Mouse (Mus musculus) intestine, postnatal 0 days (tissue): Measurements from ENCODE around the gene Lin7b. TPM values are rescaled to one million over a fixed set of nuclear protein-coding genes. Genes with fewer than 3 reads are reported as not detected.

Source experiments
- ATAC-seq: fragments of 200-750 bp; cut with Nextera tagmentation; 2 replicates; pipeline ENCODE4 v1.8.0; 2017; ENCODE audit warnings: mild to moderate bottlenecking, moderate TSS enrichment, moderate library complexity
- H3K27ac ChIP-seq: fragments of 300-500 bp; sonication (generic); 2 replicates; pipeline ENCODE4 v1.5.1; 2014; ENCODE audit warnings: mild to moderate bottlenecking, low read depth, low read length, moderate library complexity
- H3K27me3 ChIP-seq: fragments of 300-500 bp; sonication (generic); replicated peaks from 2 replicates; pipeline ENCODE4 v1.6.1; 2014; ENCODE audit warnings: low read length, mixed read lengths; ENCODE audit not compliant: control insufficient read depth, insufficient read depth
- H3K36me3 ChIP-seq: fragments of 300-500 bp; sonication (generic); 2 replicates; pipeline ENCODE4 v1.6.1; 2014; ENCODE audit warnings: mild to moderate bottlenecking, moderate library complexity; ENCODE audit not compliant: control insufficient read depth, insufficient read depth
- H3K4me1 ChIP-seq: fragments of 300-500 bp; sonication (generic); replicated peaks from 2 replicates; pipeline ENCODE4 v1.6.1; 2014; ENCODE audit warnings: antibody characterized with exemption, low read length, mixed read lengths; ENCODE audit not compliant: control insufficient read depth, insufficient read depth
- H3K4me2 ChIP-seq: fragments of 300-500 bp; sonication (generic); replicated peaks from 2 replicates; pipeline ENCODE4 v1.6.1; 2014; ENCODE audit warnings: low read depth, mild to moderate bottlenecking, moderate library complexity
- H3K4me3 ChIP-seq: fragments of 300-500 bp; sonication (generic); 2 replicates; pipeline ENCODE4 v1.5.1; 2014; ENCODE audit warnings: low read depth, low read length
- H3K9ac ChIP-seq: fragments of 300-500 bp; sonication (generic); 2 replicates; pipeline ENCODE4 v1.6.1; 2014; ENCODE audit warnings: mild to moderate bottlenecking, low read depth, low read length
- H3K9me3 ChIP-seq: fragments of 300-500 bp; sonication (generic); 2 replicates; pipeline ENCODE4 v1.6.1; 2016; ENCODE audit warnings: mixed run types; ENCODE audit not compliant: control insufficient read depth
- CTCF ChIP-seq: sonication (generic); IDR thresholded peaks from 2 replicates; pipeline ENCODE4 v1.5.1; 2016; ENCODE audit warnings: low read depth, mild to moderate bottlenecking, control low read depth, antibody characterized with exemption, moderate library complexity
- WGBS: fragments of 180-500 bp; shearing (Covaris S2); extraction: QIAGEN DNeasy Blood & Tissue Kit; methylation state at CpG from one replicate; pipeline ENCODE4 v1.1.7; 2014; 5-methylcytosine and 5-hydroxymethylcytosine counted together
- polyA plus RNA-seq: library from polyadenylated mRNA; unstranded; fragments of >200 nt; fragmentation: Nextera tagmentation; extraction: Ambion mirVana; gene quantifications from 2 replicates; pipeline ENCODE4 v1.2.1, GENCODE M21; 2015

The Lin7b gene
- polyA plus RNA-seq, 1 experiment from 2014 or later = 3.4 TPM

GRCm38 (mm10) chr7:45328841-45329475 is 41.4 kb downstream of the Lin7b start:
- Histone ChIP-seq H3K4me3 (no peak overlapping the region), H3K9me3 (no peaks in the 10 kb centered on the region), H3K36me3 (peaks cover 41% of the 10 kb centered on the region), H3K27ac (no peak overlapping the region), H3K4me1 (0 out of 2 replicates have a peak, but pooled peaks cover 5% of the 10 kb centered on the region), H3K27me3 (no peaks in the 10 kb centered on the region), H3K4me2 (no peak overlapping the region), H3K9ac (no peak overlapping the region)
- no peak for TF ChIP-seq CTCF
- ATAC-seq = no peak
- WGBS = 84% methylated on average over 13 of the region's 13 CpGs

GRCm38 (mm10) chr7:45325800-45326199 is 44.6 kb downstream of the Lin7b start:
- H3K36me3 ChIP-seq = peaks cover 43% of the 10 kb centered on the region
- ATAC-seq = no peak
- no peak overlapping the region for H3K27ac ChIP-seq
- peaks cover 2% of the 10 kb centered on the region; the same call in 1 of the 2 replicates for H3K4me1 ChIP-seq
- no peak overlapping the region for H3K4me3 ChIP-seq
- H3K9me3 ChIP-seq = no peaks in the 10 kb centered on the region
- TF ChIP-seq CTCF = peak; percentile 42
- H3K4me2 ChIP-seq = no peak overlapping the region
- H3K27me3 ChIP-seq = no peaks in the 10 kb centered on the region
- no peak overlapping the region for H3K9ac ChIP-seq

GRCm38 (mm10) chr7:45323069-45323468 is 47.3 kb downstream of the Lin7b start:
- Histone ChIP-seq H3K4me1 (peaks cover 2% of the 10 kb centered on the region; the same call in 1 of the 2 replicates), H3K4me3 (no peak overlapping the region), H3K36me3 (peaks cover 56% of the 10 kb centered on the region), H3K4me2 (no peak overlapping the region), H3K27ac (peak overlapping the region; percentile 74), H3K9ac (no peak overlapping the region), H3K9me3 (no peaks in the 10 kb centered on the region), H3K27me3 (no peaks in the 10 kb centered on the region)
- 43% methylated on average over 5 of the region's 5 CpGs for WGBS
- peak; percentile 23 for TF ChIP-seq CTCF
- peak; percentile 95 for ATAC-seq

- H3K4me1 ChIP-seq = peaks cover 2% of the 10 kb centered on the region; the same call in 1 of the 2 replicates
- no peak overlapping the region for H3K4me3 ChIP-seq
- no peak overlapping the region for H3K4me2 ChIP-seq
- 91% methylated on average over 4 of the region's 4 CpGs for WGBS
- TF ChIP-seq CTCF = no peak
- H3K9me3 ChIP-seq = no peaks in the 10 kb centered on the region
- no peak overlapping the region for H3K9ac ChIP-seq
- H3K36me3 ChIP-seq = peaks cover 58% of the 10 kb centered on the region
- no peak for ATAC-seq
- H3K27ac ChIP-seq = peak overlapping the region; percentile 74; the same call in 1 of the 2 replicates
- no peaks in the 10 kb centered on the region for H3K27me3 ChIP-seq
Observed at GRCm38 (mm10) chr7:45322245-45322644, 48.1 kb downstream of the Lin7b start.

Other genes with a start within 250 kb of the Lin7b start
- gene Rps11, start 246.1 kb downstream of the Lin7b start, polyA plus RNA-seq = 1,691 and 1,755 TPM in 2 replicates
- 1,616 and 1,752 TPM in 2 replicates for gene Rpl13a, start 241.8 kb downstream of the Lin7b start, polyA plus RNA-seq
- gene Gm45713, start 234.4 kb downstream of the Lin7b start, polyA plus RNA-seq = 0.70 and 0.82 TPM in 2 replicates
- 2.1 and 2.7 TPM in 2 replicates for gene Flt3l, start 234.2 kb downstream of the Lin7b start, polyA plus RNA-seq
- gene Pih1d1, start 216.3 kb downstream of the Lin7b start, polyA plus RNA-seq = 63.6 and 64.7 TPM in 2 replicates
- 86.8 and 102 TPM in 2 replicates for gene Aldh16a1, start 216.0 kb downstream of the Lin7b start, polyA plus RNA-seq
- not detected in 2 replicates for gene Slc17a7, start 206.6 kb downstream of the Lin7b start, polyA plus RNA-seq
- not detected in 2 replicates for gene Gfy, start 191.0 kb downstream of the Lin7b start, polyA plus RNA-seq
- not detected in 2 replicates for gene Pth2, start 189.6 kb downstream of the Lin7b start, polyA plus RNA-seq
- 0.07 TPM in 1 of 2 replicates, not detected in the other for gene Ccdc155, start 165.7 kb downstream of the Lin7b start, polyA plus RNA-seq
- gene Dkkl1, start 158.4 kb downstream of the Lin7b start, polyA plus RNA-seq = 0.47 and 0.55 TPM in 2 replicates
- 18.7 and 20.8 TPM in 2 replicates for gene Tead2, start 154.8 kb downstream of the Lin7b start, polyA plus RNA-seq
- gene Cd37, start 131.5 kb downstream of the Lin7b start, polyA plus RNA-seq = 1.6 and 2.3 TPM in 2 replicates
- not detected in 2 replicates for gene Slc6a16, start 129.5 kb downstream of the Lin7b start, polyA plus RNA-seq
- not detected in 2 replicates for gene Slc6a21, start 93.1 kb downstream of the Lin7b start, polyA plus RNA-seq
- 49.4 and 55.1 TPM in 2 replicates for gene Trpm4, start 36.8 kb downstream of the Lin7b start, polyA plus RNA-seq
- 0.76 and 0.88 TPM in 2 replicates for gene Hrc, start 35.3 kb downstream of the Lin7b start, polyA plus RNA-seq
- 24.5 and 24.8 TPM in 2 replicates for gene Ppfia3, start 3.6 kb downstream of the Lin7b start, polyA plus RNA-seq
- gene Snrnp70, start 25.2 kb upstream of the Lin7b start, polyA plus RNA-seq = 81.3 and 85.5 TPM in 2 replicates
- 0.07 and 0.08 TPM in 2 replicates for gene Kcna7, start 35.1 kb upstream of the Lin7b start, polyA plus RNA-seq
- 2.0 TPM in 2 replicates for gene Ntf5, start 43.1 kb upstream of the Lin7b start, polyA plus RNA-seq
- gene Lhb, start 50.2 kb upstream of the Lin7b start, polyA plus RNA-seq = not detected in 2 replicates
- 10.4 and 10.6 TPM in 2 replicates for gene Gys1, start 64.3 kb upstream of the Lin7b start, polyA plus RNA-seq
- gene Ruvbl2, start 67.5 kb upstream of the Lin7b start, polyA plus RNA-seq = 35.6 and 38.6 TPM in 2 replicates
- 13,232 and 14,059 TPM in 2 replicates for gene Ftl1, start 89.3 kb upstream of the Lin7b start, polyA plus RNA-seq
- 173 and 180 TPM in 2 replicates for gene Bax, start 96.3 kb upstream of the Lin7b start, polyA plus RNA-seq
- 0.65 and 0.78 TPM in 2 replicates for gene Tulp2, start 111.3 kb upstream of the Lin7b start, polyA plus RNA-seq
- not detected in 2 replicates for gene Gm45808, start 116.2 kb upstream of the Lin7b start, polyA plus RNA-seq
- 1.1 and 1.2 TPM in 2 replicates for gene Dhdh, start 118.2 kb upstream of the Lin7b start, polyA plus RNA-seq
- gene Nucb1, start 139.8 kb upstream of the Lin7b start, polyA plus RNA-seq = 199 and 218 TPM in 2 replicates
- gene Ppp1r15a, start 155.7 kb upstream of the Lin7b start, polyA plus RNA-seq = 7.4 and 9.0 TPM in 2 replicates
- gene Plekha4, start 155.7 kb upstream of the Lin7b start, polyA plus RNA-seq = 0.80 and 1.6 TPM in 2 replicates
- gene Hsd17b14, start 184.3 kb upstream of the Lin7b start, polyA plus RNA-seq = 0.73 and 1.2 TPM in 2 replicates
- gene Bcat2, start 199.6 kb upstream of the Lin7b start, polyA plus RNA-seq = 17.7 and 18.6 TPM in 2 replicates
- not detected in 2 replicates for gene Fgf21, start 244.9 kb upstream of the Lin7b start, polyA plus RNA-seq
- gene Fut1, start 246.7 kb upstream of the Lin7b start, polyA plus RNA-seq = 0.05 and 0.23 TPM in 2 replicates